Mouse (Mus musculus) megakaryocyte-erythroid progenitor cell, adult 5 weeks (primary cell): Measurements from ENCODE around the gene Ikbke. TPM values are rescaled to one million over a fixed set of nuclear protein-coding genes. Genes with fewer than 3 reads are reported as not detected.

Source experiments
- polyA plus RNA-seq: library from polyadenylated mRNA; stranded (reverse); fragments of >175 nt; gene quantifications from 2 replicates; pipeline ENCODE4 v1.2.3, GENCODE M21; 2012

Gene Ikbke
- 28.8 and 34.4 TPM in 2 replicates for polyA plus RNA-seq

DNA sequence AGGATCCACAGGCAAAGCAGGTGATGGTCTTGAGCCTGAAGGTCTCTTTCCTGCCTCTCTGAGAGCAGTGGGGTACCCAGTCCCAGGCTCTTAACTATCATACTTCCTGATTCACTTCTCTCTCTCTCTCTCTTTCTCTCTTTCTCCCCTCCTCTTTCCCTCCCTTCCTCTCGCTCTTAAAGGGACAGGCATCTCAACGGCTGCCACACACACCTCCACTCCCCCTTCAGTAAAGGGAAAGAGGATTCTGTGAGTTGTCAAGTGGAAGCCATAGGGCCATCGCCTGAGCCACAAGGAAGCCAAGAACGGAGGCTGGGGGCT is at the start of gene Ikbke:
Ikbke (minus strand) TSS at position 151 of the 321 bp plus-strand sequence.

DNA sequence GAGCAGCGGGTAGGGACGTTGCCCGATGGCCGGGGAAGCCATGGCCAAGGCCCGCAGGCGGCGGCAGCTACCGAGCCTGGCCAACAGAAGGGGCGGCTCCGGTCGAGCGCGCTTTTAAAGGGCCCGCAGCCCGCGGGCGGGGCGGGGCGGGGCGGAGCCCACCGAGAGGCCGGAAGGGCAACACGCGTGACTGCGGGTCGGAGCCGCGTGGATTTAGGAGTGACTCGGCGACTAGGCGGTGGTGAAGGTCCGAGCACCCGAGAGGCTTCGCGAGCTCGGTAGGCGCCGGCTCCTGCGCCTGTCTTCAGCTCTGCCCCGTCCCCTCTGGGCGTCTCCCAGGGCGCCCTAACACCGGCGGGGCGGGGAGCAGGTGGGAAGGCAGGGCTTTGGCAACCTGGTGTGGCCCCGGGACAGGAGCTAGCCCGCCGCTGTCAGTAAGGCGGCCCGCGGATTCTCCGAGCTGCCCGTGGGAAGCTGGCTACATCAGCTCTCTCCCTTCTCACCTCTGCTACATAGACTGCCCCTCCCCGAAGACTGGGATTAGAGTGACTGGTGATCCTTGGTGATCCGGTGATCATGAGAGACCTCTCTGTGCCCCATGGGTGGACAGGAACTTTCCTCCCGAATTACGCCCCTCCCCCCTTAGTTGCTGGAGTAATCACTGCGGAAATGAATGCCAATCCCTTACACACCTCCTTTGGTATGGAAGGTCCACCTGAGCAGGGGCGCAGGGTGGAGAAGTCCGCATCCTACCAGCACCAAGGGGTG is 34.1 kb downstream of the Ikbke start, which contains the start of gene Rassf5:
Rassf5 (minus strand) TSS at position 170 of the 768 bp plus-strand sequence.

Other genes starting within 250 kb of the Ikbke start
- gene Mapkapk2, start 181.8 kb downstream of the Ikbke start, polyA plus RNA-seq = 313 and 344 TPM in 2 replicates
- gene Dyrk3, start 141.3 kb downstream of the Ikbke start, polyA plus RNA-seq = 13.4 and 24.3 TPM in 2 replicates
- 19.7 and 20.1 TPM in 2 replicates for gene Eif2d, start 126.4 kb downstream of the Ikbke start, polyA plus RNA-seq
- 12.6 and 14.1 TPM in 2 replicates for gene Rassf5, start 34.3 kb downstream of the Ikbke start, polyA plus RNA-seq
- gene Srgap2, start 247.7 kb upstream of the Ikbke start, polyA plus RNA-seq = 17.0 and 18.0 TPM in 2 replicates
- 2.5 and 3.3 TPM in 2 replicates for gene Fam72a, start 248.3 kb upstream of the Ikbke start, polyA plus RNA-seq